Mouse (Mus musculus): ENCODE measurements at regions not wholly inside any gene's neighbourhood (a gene's known extent, or its start where the extent isn't known, plus 50 kb on each side); places are given as distances from the start of the nearest gene placed in this dataset.

DNA sequence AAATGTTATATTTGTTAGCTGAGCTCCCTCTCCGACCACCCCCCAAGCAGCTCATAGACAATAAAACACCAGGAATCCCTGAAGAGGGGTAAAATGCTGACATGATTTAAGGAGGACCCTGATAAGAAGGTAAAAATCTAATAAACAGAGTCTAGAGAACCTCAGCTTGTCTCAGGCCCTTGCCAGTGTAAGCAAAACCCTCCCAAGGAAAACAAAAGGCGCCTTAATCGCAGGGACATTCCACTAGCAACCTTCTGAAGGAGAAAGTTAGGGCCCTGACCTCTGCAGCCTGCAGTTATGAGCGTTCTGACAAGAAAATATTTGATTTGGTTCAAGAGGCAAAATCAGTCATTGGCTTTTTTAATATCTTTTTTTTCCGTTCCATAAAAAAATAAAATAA, 212.2 kb downstream of the Gm10295 start:
- TF ChIP-seq CTCF (IDR thresholded peaks at IDR 0.05), result no peak
- TF ChIP-seq EP300 (IDR thresholded peaks at IDR 0.05), result no peak
